Mouse (Mus musculus) thymus, adult 2 months (tissue): Measurements from ENCODE around the gene Cox20.

Source experiments
- CTCF ChIP-seq: fragments of 200-500 bp; IDR thresholded peaks from 2 replicates; pipeline ENCODE4 v1.5.1; 2012; ENCODE audit warnings: mild to moderate bottlenecking, control low read depth, low read length, moderate library complexity, borderline replicate concordance; ENCODE audit not compliant: control insufficient read depth, poor library complexity, insufficient read depth; ENCODE audit errors: extremely low read depth
- POLR2A ChIP-seq: fragments of 200-500 bp; IDR thresholded peaks from 2 replicates; pipeline ENCODE4 v1.6.1; 2012; ENCODE audit warnings: mild to moderate bottlenecking, low read length, control low read depth, moderate library complexity; ENCODE audit not compliant: control insufficient read depth, poor library complexity, insufficient read depth; ENCODE audit errors: extremely low read depth

DNA sequence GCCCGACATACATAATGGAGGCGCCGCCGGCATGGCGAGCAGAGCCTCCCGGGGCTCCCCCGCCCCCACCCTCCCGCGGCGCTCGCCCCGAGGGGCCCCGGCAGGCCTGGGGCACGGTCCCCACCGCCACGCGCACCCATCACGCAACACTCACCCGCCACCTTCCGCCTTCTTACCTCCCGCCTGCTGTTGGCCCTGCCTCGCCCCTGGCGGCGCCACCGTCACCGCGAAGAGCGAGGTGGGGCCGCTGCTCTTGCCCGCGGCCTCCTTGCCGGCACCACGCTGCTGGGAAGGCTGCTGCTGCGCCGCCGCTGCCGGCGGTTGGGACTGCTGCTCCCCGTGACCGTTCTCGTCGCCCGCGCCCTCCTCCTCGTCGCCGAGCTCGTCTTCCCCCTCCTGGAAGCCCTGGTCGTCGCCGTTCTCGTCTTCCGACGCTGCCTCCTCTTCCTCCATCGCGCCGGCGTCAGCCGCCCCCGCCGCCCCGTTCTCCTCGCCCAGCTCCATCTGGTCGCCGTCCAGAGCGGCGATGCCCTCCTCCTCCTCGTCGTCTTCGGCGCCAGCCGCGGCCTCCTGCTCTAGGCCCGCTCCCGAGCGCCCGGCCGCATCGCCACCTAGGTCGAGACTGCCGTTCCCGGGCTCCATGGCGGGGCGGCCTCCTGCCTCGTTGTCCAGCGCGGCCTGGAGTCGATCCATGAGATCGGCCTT is 18.0 kb downstream of the Cox20 start:
- TF ChIP-seq POLR2A (no peak), CTCF (no peak)
